In genomic region chr1:119256097-119256473, GRCm38 (mm10) we compare ENCODE assay signal across 9 mouse cellular contexts.
DNase-seq lines count a peak whose midpoint lies in the region; ATAC-seq lines count a peak whose summit lies in the region.
"Had no signal": no experiment of that assay in that cellular context is flagged by ENCODE, and none has a peak within 500 bp of the region (broad histone marks: within the 10 kb centered on the region; RNA-seq: fewer than 3 reads in every experiment).

No protein-coding gene starts in this region.

- H3K4me1 ChIP-seq in neural tube, embryonic 11.5 days (ENCODE audit: control insufficient read depth, insufficient read depth, low read length), result 0 out of 2 replicates have a peak, but pooled peaks cover 6% of the 10 kb centered on the region
- peaks cover 22% of the 10 kb centered on the region for H3K4me1 ChIP-seq in hindbrain, embryonic 15.5 days (replicated peaks)
- 0 out of 2 replicates have a peak, but pooled peaks cover 4% of the 10 kb centered on the region for H3K4me1 ChIP-seq in neural tube, embryonic 15.5 days

- H3K27ac ChIP-seq in neural tube, embryonic 11.5 days (ENCODE audit: low read depth, low read length), result no peak overlapping the region
- peak overlapping the region; percentile 75 for H3K27ac ChIP-seq in hindbrain, embryonic 15.5 days (replicated peaks)
- peak overlapping the region; percentile 60 for H3K27ac ChIP-seq in neural tube, embryonic 15.5 days (replicated peaks)

- no peak overlapping the region for H3K4me3 ChIP-seq in neural tube, embryonic 11.5 days (ENCODE audit: low read depth, low read length)
- no peak overlapping the region for H3K4me3 ChIP-seq in hindbrain, embryonic 15.5 days
- no peak overlapping the region for H3K4me3 ChIP-seq in neural tube, embryonic 15.5 days (replicated peaks)
- H3K4me3 ChIP-seq: myocyte had no signal

- H3K36me3 ChIP-seq in neural tube, embryonic 11.5 days (ENCODE audit: control insufficient read depth, insufficient read depth, low read length), result no peaks in the 10 kb centered on the region
- H3K36me3 ChIP-seq in hindbrain, embryonic 15.5 days, result no peaks in the 10 kb centered on the region
- H3K36me3 ChIP-seq in neural tube, embryonic 15.5 days, result no peaks in the 10 kb centered on the region

- no peak overlapping the region for H3K4me2 ChIP-seq in neural tube, embryonic 11.5 days (ENCODE audit: low read depth)
- peak overlapping the region; percentile 20; the same call in 1 of the 2 replicates for H3K4me2 ChIP-seq in hindbrain, embryonic 15.5 days
- H3K4me2 ChIP-seq in neural tube, embryonic 15.5 days, result no peak overlapping the region

- no peaks in the 10 kb centered on the region for H3K9me3 ChIP-seq in neural tube, embryonic 11.5 days (ENCODE audit: control insufficient read depth, low read length)
- H3K9me3 ChIP-seq in hindbrain, embryonic 15.5 days, result no peaks in the 10 kb centered on the region
- no peaks in the 10 kb centered on the region for H3K9me3 ChIP-seq in neural tube, embryonic 15.5 days (replicated peaks)

- WGBS in neural tube, embryonic 11.5 days, result 58% methylated on average over 5 of the region's 5 CpGs
- 29% methylated on average over 5 of the region's 5 CpGs for WGBS in hindbrain, embryonic 15.5 days
- 43% methylated on average over 5 of the region's 5 CpGs for WGBS in neural tube, embryonic 15.5 days

- H3K27me3 ChIP-seq in neural tube, embryonic 11.5 days (ENCODE audit: control insufficient read depth, insufficient read depth, low read length), result no peaks in the 10 kb centered on the region
- no peaks in the 10 kb centered on the region for H3K27me3 ChIP-seq in hindbrain, embryonic 15.5 days
- H3K27me3 ChIP-seq in neural tube, embryonic 15.5 days (replicated peaks), result no peaks in the 10 kb centered on the region

- ATAC-seq in neural tube, embryonic 11.5 days (ENCODE audit: insufficient read depth, low FRiP score, low TSS enrichment), result peak; percentile 5; the same call in 1 of the 2 replicates
- no peak for ATAC-seq in hindbrain, embryonic 15.5 days (ENCODE audit: low FRiP score, low read depth)
- ATAC-seq in neural tube, embryonic 15.5 days (ENCODE audit: low FRiP score), result 0 out of 2 replicates have a peak, but pooled peaks have one; percentile 29

- H3K9ac ChIP-seq in neural tube, embryonic 11.5 days (ENCODE audit: low read length), result no peak overlapping the region
- no peak overlapping the region for H3K9ac ChIP-seq in hindbrain, embryonic 15.5 days
- no peak overlapping the region for H3K9ac ChIP-seq in neural tube, embryonic 15.5 days (replicated peaks)

- DNase-seq in embryo, embryonic 11 days, result peak; percentile 27
- no peak for DNase-seq in embryo, embryonic 10 days (ENCODE audit: low spot score)
- peak; percentile 38 for DNase-seq in neural tube, embryonic 11.5 days (ENCODE audit: low spot score)
- DNase-seq in neural tube, embryonic 10.5 days (ENCODE audit: extremely low spot score, low spot score), result no peak
- no peak for DNase-seq in spleen, adult 18-20 months
- DNase-seq in urinary bladder, postnatal 36 days (ENCODE audit: low spot score in 2 of 2), result no peak

Comparison
In these comparisons a context has a peak if more than half of its experiments do, and no peak if none do; other contexts are left out.
1. DNase-seq: peak in embryo, embryonic 11 days (single experiment) and neural tube, embryonic 11.5 days (single experiment); none in embryo, embryonic 10 days (single experiment), neural tube, embryonic 10.5 days (single experiment), spleen, adult 18-20 months (0 of 2) and urinary bladder, postnatal 36 days (0 of 2).